Mouse (Mus musculus): ENCODE data around the gene Snx27. TPM values are rescaled to one million over a fixed set of nuclear protein-coding genes. Genes with fewer than 3 reads are reported as not detected.

Snx27 gene
- polyA plus RNA-seq (2014; fragmentation: Nextera tagmentation; extraction: Ambion mirVana), result 31.8 and 38.7 TPM in 2 replicates

DNA sequence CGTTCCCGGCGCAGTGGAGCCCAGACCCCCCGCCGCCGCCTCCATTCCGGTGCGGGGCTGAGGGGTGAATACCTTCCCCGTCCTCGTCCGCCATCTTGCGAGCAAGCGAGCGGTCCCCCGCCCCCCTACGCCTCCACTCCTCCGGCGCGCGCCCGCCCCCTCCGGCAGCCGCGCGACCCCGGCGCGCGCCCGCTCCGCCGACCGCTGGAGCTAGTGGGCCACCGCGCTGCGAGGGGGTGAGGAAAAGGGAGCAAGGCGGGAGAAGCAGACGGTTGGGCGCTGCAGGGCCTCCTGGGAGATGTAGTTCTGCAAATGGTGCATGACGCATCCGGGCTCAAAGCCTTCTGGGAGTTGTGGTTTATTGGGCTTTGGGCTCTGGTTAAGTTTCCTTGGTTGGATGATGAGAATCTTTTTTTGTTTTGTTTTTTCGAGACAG is at the start of gene Snx27:
Snx27 (minus strand) TSS at position 261 of the 436 bp plus-strand sequence.
- peak within 1 kb of the TSS; percentile 60; the same call in 1 of the 2 replicates for H3K27ac ChIP-seq (ENCODE audit: low read depth, low read length)
- peak within 1 kb of the TSS; percentile 90 for H3K4me3 ChIP-seq (ENCODE audit: low read length)
- H3K27me3 ChIP-seq (ENCODE audit: control insufficient read depth, insufficient read depth, low read length), result no peaks in the 10 kb centered on the region
- peak; percentile 99 for ATAC-seq (ENCODE audit: low FRiP score, low TSS enrichment)
- WGBS, result 1% methylated on average over 36 of the region's 42 CpGs
- H3K9me3 ChIP-seq (ENCODE audit: control insufficient read depth, low read length), result no peaks in the 10 kb centered on the region
- peak within 1 kb of the TSS; percentile 87 for H3K9ac ChIP-seq (ENCODE audit: low read depth, low read length)
- H3K36me3 ChIP-seq (ENCODE audit: control insufficient read depth, insufficient read depth, low read length), result no peaks in the 10 kb centered on the region
- peaks cover 10% of the 10 kb centered on the region; the same call in 1 of the 2 replicates for H3K4me1 ChIP-seq (ENCODE audit: control insufficient read depth, insufficient read depth, low read length)
- peak within 1 kb of the TSS; percentile 82 for H3K4me2 ChIP-seq (replicated peaks; ENCODE audit: low read depth, low read length)

GRCm38 (mm10) chr3:94629876-94630275 is 47.4 kb upstream of the Snx27 start:
- Histone ChIP-seq H3K9me3 (ENCODE audit: control insufficient read depth, low read length) (no peaks in the 10 kb centered on the region), H3K4me1 (ENCODE audit: control insufficient read depth, insufficient read depth, low read length) (no peaks in the 10 kb centered on the region), H3K4me2 (replicated peaks; ENCODE audit: low read depth, low read length) (no peak overlapping the region), H3K4me3 (ENCODE audit: low read length) (no peak overlapping the region), H3K27ac (ENCODE audit: low read depth, low read length) (no peak overlapping the region), H3K9ac (ENCODE audit: low read depth, low read length) (no peak overlapping the region), H3K36me3 (ENCODE audit: control insufficient read depth, insufficient read depth, low read length) (no peaks in the 10 kb centered on the region), H3K27me3 (ENCODE audit: control insufficient read depth, insufficient read depth, low read length) (no peaks in the 10 kb centered on the region)
- no peak for ATAC-seq (ENCODE audit: low FRiP score, low TSS enrichment)
- WGBS, result 83% methylated on average over 3 of the region's 3 CpGs

DNA sequence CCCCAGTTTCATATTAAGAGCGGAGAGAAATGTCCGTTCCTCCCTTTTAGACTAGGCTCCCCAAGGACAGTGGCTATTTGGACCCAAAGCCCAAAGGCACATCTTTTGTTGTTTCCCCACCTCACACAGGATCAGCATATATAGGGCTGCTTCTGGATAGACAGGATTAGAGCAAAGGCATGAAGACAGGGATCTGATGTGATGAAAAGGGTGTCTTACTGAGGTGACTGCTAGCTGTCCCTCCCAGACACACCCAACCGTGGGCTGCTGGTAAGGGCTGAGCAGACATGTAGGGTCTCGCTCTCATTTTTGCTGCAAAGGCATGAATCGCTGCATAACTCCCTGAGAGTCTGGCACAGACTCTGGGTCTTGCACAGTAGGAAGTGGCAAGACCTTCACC is 46.2 kb upstream of the Snx27 start:
- 86% methylated on average over 5 of the region's 5 CpGs for WGBS
- Histone ChIP-seq H3K4me2 (replicated peaks; ENCODE audit: low read depth, low read length) (no peak overlapping the region), H3K4me3 (ENCODE audit: low read length) (no peak overlapping the region), H3K4me1 (ENCODE audit: control insufficient read depth, insufficient read depth, low read length) (no peaks in the 10 kb centered on the region), H3K9ac (ENCODE audit: low read depth, low read length) (no peak overlapping the region), H3K27ac (ENCODE audit: low read depth, low read length) (no peak overlapping the region), H3K9me3 (ENCODE audit: control insufficient read depth, low read length) (no peaks in the 10 kb centered on the region), H3K36me3 (ENCODE audit: control insufficient read depth, insufficient read depth, low read length) (no peaks in the 10 kb centered on the region), H3K27me3 (ENCODE audit: control insufficient read depth, insufficient read depth, low read length) (no peaks in the 10 kb centered on the region)
- ATAC-seq (ENCODE audit: low FRiP score, low TSS enrichment), result no peak

- H3K27ac ChIP-seq (ENCODE audit: low read depth, low read length), result no peak overlapping the region
- H3K4me2 ChIP-seq (replicated peaks; ENCODE audit: low read depth, low read length), result no peak overlapping the region
- no peak overlapping the region for H3K9ac ChIP-seq (ENCODE audit: low read depth, low read length)
- H3K4me1 ChIP-seq (ENCODE audit: control insufficient read depth, insufficient read depth, low read length), result no peaks in the 10 kb centered on the region
- no peaks in the 10 kb centered on the region; the same call in 1 of the 2 replicates for H3K36me3 ChIP-seq (ENCODE audit: control insufficient read depth, insufficient read depth, low read length)
- no peaks in the 10 kb centered on the region for H3K9me3 ChIP-seq (ENCODE audit: control insufficient read depth, low read length)
- no peak overlapping the region for H3K4me3 ChIP-seq (ENCODE audit: low read length)
- ATAC-seq (ENCODE audit: low FRiP score, low TSS enrichment), result no peak
- 84% methylated on average over 4 of the region's 4 CpGs for WGBS
- H3K27me3 ChIP-seq (ENCODE audit: control insufficient read depth, insufficient read depth, low read length), result no peaks in the 10 kb centered on the region
Measured at GRCm38 (mm10) chr3:94624281-94624680, 41.8 kb upstream of the Snx27 start.

- no peaks in the 10 kb centered on the region for H3K27me3 ChIP-seq (ENCODE audit: control insufficient read depth, insufficient read depth, low read length)
- H3K9me3 ChIP-seq (ENCODE audit: control insufficient read depth, low read length), result no peaks in the 10 kb centered on the region
- H3K4me3 ChIP-seq (ENCODE audit: low read length), result no peak overlapping the region
- no peaks in the 10 kb centered on the region for H3K4me1 ChIP-seq (ENCODE audit: control insufficient read depth, insufficient read depth, low read length)
- no peak overlapping the region for H3K9ac ChIP-seq (ENCODE audit: low read depth, low read length)
- H3K4me2 ChIP-seq (replicated peaks; ENCODE audit: low read depth, low read length), result no peak overlapping the region
- H3K27ac ChIP-seq (ENCODE audit: low read depth, low read length), result no peak overlapping the region
- 93% methylated on average over 10 of the region's 10 CpGs for WGBS
- H3K36me3 ChIP-seq (ENCODE audit: control insufficient read depth, insufficient read depth, low read length), result no peaks in the 10 kb centered on the region; the same call in 1 of the 2 replicates
- no peak for ATAC-seq (ENCODE audit: low FRiP score, low TSS enrichment)
Measured at GRCm38 (mm10) chr3:94622550-94622949, 40.0 kb upstream of the Snx27 start.

DNA sequence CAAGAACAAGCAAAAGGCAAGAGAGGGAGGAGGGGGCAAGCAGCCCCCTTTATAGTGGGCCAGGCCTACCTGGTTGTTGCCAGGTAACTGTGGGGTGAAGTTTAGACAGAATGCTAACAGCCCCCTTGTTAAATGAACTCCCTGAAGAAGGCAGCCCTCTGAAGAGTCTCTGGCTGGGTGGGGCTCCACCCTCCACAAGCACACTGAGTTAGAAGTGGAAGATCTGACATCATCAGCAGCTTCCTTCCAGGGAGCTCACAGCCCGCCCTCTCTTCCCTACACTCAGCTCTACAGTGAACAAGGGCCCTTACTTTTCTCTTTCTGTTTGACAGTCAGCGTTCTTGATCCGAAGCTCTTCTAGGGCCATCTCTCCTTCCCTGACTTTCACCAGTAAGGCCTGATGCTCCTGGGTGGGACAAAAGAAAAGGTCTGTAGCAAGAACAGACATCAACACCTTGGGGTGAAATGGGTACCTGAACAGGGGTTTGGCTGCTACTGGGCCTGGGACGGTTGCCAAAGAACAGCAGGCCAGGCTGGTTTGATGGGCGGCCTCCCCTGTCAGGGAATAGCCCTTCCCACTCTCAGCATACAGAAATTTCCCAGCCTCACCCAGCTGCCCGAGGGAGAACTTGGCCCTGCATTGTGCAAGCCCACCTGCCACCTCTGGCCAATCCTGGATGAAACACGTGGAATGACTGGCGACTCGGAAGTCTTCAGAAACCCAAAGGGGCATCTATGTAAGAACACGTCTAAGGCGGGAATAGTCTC is 39.4 kb upstream of the Snx27 start:
- ATAC-seq (ENCODE audit: low FRiP score, low TSS enrichment), result no peak
- no peaks in the 10 kb centered on the region for H3K9me3 ChIP-seq (ENCODE audit: control insufficient read depth, low read length)
- 86% methylated on average over 11 of the region's 11 CpGs for WGBS
- H3K27ac ChIP-seq (ENCODE audit: low read depth, low read length), result no peak overlapping the region
- H3K4me2 ChIP-seq (replicated peaks; ENCODE audit: low read depth, low read length), result no peak overlapping the region
- H3K9ac ChIP-seq (ENCODE audit: low read depth, low read length), result no peak overlapping the region
- H3K4me3 ChIP-seq (ENCODE audit: low read length), result no peak overlapping the region
- no peaks in the 10 kb centered on the region; the same call in 1 of the 2 replicates for H3K36me3 ChIP-seq (ENCODE audit: control insufficient read depth, insufficient read depth, low read length)
- no peaks in the 10 kb centered on the region for H3K27me3 ChIP-seq (ENCODE audit: control insufficient read depth, insufficient read depth, low read length)
- H3K4me1 ChIP-seq (ENCODE audit: control insufficient read depth, insufficient read depth, low read length), result no peaks in the 10 kb centered on the region

DNA sequence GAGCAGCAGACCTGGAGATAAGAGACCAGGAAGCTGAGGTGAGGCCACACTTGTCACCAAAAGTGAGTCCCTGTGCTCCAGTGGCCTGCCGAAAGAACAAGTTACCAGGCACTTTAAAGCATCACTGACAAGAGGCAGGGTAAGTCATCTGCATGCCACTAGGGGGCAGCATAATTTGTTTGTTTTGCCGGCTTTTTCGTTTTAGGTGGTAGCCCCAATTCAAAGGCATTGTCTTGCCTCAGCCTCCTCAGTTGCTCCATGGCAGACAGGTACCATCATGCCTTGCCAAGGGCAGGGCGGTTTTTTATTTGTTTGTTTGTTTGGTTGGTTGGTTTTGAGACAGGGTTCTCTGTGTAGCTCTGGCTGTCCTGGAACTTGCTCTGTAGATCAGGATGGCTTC is 34.2 kb upstream of the Snx27 start:
- no peaks in the 10 kb centered on the region for H3K9me3 ChIP-seq (ENCODE audit: control insufficient read depth, low read length)
- no peaks in the 10 kb centered on the region; the same call in 1 of the 2 replicates for H3K36me3 ChIP-seq (ENCODE audit: control insufficient read depth, insufficient read depth, low read length)
- no peak overlapping the region for H3K27ac ChIP-seq (ENCODE audit: low read depth, low read length)
- no peak overlapping the region for H3K4me3 ChIP-seq (ENCODE audit: low read length)
- no peak for ATAC-seq (ENCODE audit: low FRiP score, low TSS enrichment)
- WGBS, result 84% methylated on average over 4 of the region's 4 CpGs
- H3K27me3 ChIP-seq (ENCODE audit: control insufficient read depth, insufficient read depth, low read length), result no peaks in the 10 kb centered on the region
- H3K9ac ChIP-seq (ENCODE audit: low read depth, low read length), result no peak overlapping the region
- no peak overlapping the region for H3K4me2 ChIP-seq (replicated peaks; ENCODE audit: low read depth, low read length)
- H3K4me1 ChIP-seq (ENCODE audit: control insufficient read depth, insufficient read depth, low read length), result no peaks in the 10 kb centered on the region

DNA sequence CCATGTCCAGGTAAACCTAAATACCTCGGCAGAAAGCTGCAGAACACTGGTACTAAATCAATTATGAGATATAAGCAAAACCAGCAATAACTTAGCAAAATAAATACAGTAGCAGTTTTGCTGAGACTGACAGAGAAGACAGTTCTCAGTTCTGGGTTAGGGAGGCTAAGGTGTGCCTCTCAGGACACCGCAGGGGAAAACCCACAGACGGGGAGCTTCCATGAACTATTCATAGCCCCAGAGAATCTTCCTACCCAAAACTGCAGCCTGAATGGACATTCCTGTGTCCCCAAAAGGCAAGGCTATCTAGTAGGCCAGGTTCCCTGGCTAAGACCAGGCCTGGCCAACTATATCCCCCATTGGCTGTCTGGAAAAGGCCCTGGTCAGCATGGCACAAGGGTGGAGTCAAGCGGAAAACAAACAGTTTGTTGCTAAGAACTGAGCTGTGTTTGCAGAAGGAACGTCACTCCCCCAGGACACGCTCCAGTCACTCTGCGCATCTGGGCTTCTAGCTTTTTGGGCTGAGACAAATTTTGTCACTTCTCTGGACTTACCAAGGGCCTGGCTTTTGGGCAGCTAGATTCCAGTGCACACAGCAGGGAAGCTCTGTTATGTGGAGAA is 30.9 kb upstream of the Snx27 start:
- H3K4me1 ChIP-seq (ENCODE audit: control insufficient read depth, insufficient read depth, low read length), result no peaks in the 10 kb centered on the region
- no peaks in the 10 kb centered on the region for H3K36me3 ChIP-seq (ENCODE audit: control insufficient read depth, insufficient read depth, low read length)
- H3K9me3 ChIP-seq (ENCODE audit: control insufficient read depth, low read length), result no peaks in the 10 kb centered on the region
- no peak overlapping the region for H3K4me3 ChIP-seq (ENCODE audit: low read length)
- peak; percentile 76 for ATAC-seq (ENCODE audit: low FRiP score, low TSS enrichment)
- H3K27ac ChIP-seq (ENCODE audit: low read depth, low read length), result no peak overlapping the region
- WGBS, result 61% methylated on average over 7 of the region's 7 CpGs
- no peak overlapping the region for H3K9ac ChIP-seq (ENCODE audit: low read depth, low read length)
- no peak overlapping the region for H3K4me2 ChIP-seq (replicated peaks; ENCODE audit: low read depth, low read length)
- H3K27me3 ChIP-seq (ENCODE audit: control insufficient read depth, insufficient read depth, low read length), result no peaks in the 10 kb centered on the region

DNA sequence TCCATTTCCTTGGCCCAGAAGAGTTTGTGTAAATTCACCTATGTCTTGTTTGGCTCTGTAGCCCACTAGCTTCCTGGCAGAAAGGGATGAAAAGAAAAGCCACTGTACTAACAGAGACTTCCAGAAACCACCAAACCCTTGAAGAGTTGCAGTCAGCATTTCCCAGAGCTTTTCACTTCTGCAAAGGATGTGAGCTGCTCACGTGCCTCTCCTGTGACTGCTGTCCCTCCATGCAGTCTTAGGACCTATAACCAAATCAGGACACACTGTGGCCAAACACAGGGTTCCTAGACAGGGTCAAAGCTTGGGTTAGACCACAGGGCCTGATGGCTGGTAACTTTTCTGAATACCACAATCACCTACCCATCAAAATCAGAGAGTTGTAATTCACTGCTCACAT is 29.8 kb upstream of the Snx27 start:
- H3K4me1 ChIP-seq (ENCODE audit: control insufficient read depth, insufficient read depth, low read length), result no peaks in the 10 kb centered on the region
- H3K4me2 ChIP-seq (replicated peaks; ENCODE audit: low read depth, low read length), result no peak overlapping the region
- no peaks in the 10 kb centered on the region for H3K36me3 ChIP-seq (ENCODE audit: control insufficient read depth, insufficient read depth, low read length)
- no peak overlapping the region for H3K4me3 ChIP-seq (ENCODE audit: low read length)
- no peaks in the 10 kb centered on the region for H3K27me3 ChIP-seq (ENCODE audit: control insufficient read depth, insufficient read depth, low read length)
- no peaks in the 10 kb centered on the region for H3K9me3 ChIP-seq (ENCODE audit: control insufficient read depth, low read length)
- WGBS, result 87% methylated on average over 1 of the region's 1 CpGs
- no peak overlapping the region for H3K27ac ChIP-seq (ENCODE audit: low read depth, low read length)
- ATAC-seq (ENCODE audit: low FRiP score, low TSS enrichment), result no peak
- no peak overlapping the region for H3K9ac ChIP-seq (ENCODE audit: low read depth, low read length)
